Mouse (Mus musculus): ENCODE measurements around the gene Cog1.

- TF ChIP-seq TAL1 (IDR thresholded peaks at IDR 0.05; ENCODE audit: low read length) (no peak), GATA1 (IDR thresholded peaks at IDR 0.05; ENCODE audit: low read length) (no peak)
Observed at GRCm38 (mm10) chr11:113631862-113632261, 17.1 kb upstream of the Cog1 start.
